Mouse (Mus musculus) embryonic facial prominence, embryonic 13.5 days (tissue): ENCODE data around the gene Gm5861. TPM values are rescaled to one million over a fixed set of nuclear protein-coding genes. Genes with fewer than 3 reads are reported as not detected.
"Not testable (repeated sequence)": the region's sequence is repeated elsewhere in the genome, so short reads cannot be mapped to it uniquely, and the experiment has no call there.

Source experiments
- ATAC-seq: fragments of 200-750 bp; cut with Nextera tagmentation; 2 replicates; pipeline ENCODE4 v1.8.0; 2017; ENCODE audit warnings: low read depth; ENCODE audit not compliant: insufficient number of reproducible peaks, insufficient read depth, low FRiP score, low TSS enrichment
- H3K27ac ChIP-seq: fragments of 300-500 bp; sonication (generic); 2 replicates; pipeline ENCODE4 v1.5.1; 2015; ENCODE audit warnings: moderate library complexity, mild to moderate bottlenecking, inconsistent platforms
- H3K27me3 ChIP-seq: fragments of 300-500 bp; sonication (generic); 2 replicates; pipeline ENCODE4 v1.6.1; 2015; ENCODE audit warnings: mild to moderate bottlenecking, inconsistent platforms
- H3K36me3 ChIP-seq: fragments of 300-500 bp; sonication (generic); 2 replicates; pipeline ENCODE4 v1.6.1; 2015; ENCODE audit warnings: mild to moderate bottlenecking, inconsistent platforms
- H3K4me1 ChIP-seq: fragments of 300-500 bp; sonication (generic); 2 replicates; pipeline ENCODE4 v1.6.1; 2015; ENCODE audit warnings: inconsistent platforms
- H3K4me2 ChIP-seq: fragments of 300-500 bp; sonication (generic); 2 replicates; pipeline ENCODE4 v1.6.1; 2015; ENCODE audit warnings: moderate library complexity, mild to moderate bottlenecking, inconsistent platforms
- H3K4me3 ChIP-seq: fragments of 300-500 bp; sonication (generic); 2 replicates; pipeline ENCODE4 v1.5.1; 2015; ENCODE audit warnings: mild to moderate bottlenecking, inconsistent platforms
- H3K9ac ChIP-seq: fragments of 300-500 bp; sonication (generic); 2 replicates; pipeline ENCODE4 v1.6.1; 2015; ENCODE audit warnings: mild to moderate bottlenecking, inconsistent platforms
- H3K9me3 ChIP-seq: fragments of 300-500 bp; sonication (generic); 2 replicates; pipeline ENCODE4 v1.6.1; 2016; ENCODE audit warnings: inconsistent platforms
- WGBS: fragments of 180-500 bp; shearing (Covaris S2); methylation state at CpG from one replicate; pipeline ENCODE4 v1.1.7; 2015; ENCODE audit warnings: mixed read lengths; 5-methylcytosine and 5-hydroxymethylcytosine counted together
- polyA plus RNA-seq: library from polyadenylated mRNA; unstranded; fragments of >200 nt; fragmentation: Nextera tagmentation; extraction: Ambion mirVana; gene quantifications from 2 replicates; pipeline ENCODE4 v1.2.1, GENCODE M21; 2015

Gene Gm5861
- not detected in 2 replicates for polyA plus RNA-seq

DNA sequence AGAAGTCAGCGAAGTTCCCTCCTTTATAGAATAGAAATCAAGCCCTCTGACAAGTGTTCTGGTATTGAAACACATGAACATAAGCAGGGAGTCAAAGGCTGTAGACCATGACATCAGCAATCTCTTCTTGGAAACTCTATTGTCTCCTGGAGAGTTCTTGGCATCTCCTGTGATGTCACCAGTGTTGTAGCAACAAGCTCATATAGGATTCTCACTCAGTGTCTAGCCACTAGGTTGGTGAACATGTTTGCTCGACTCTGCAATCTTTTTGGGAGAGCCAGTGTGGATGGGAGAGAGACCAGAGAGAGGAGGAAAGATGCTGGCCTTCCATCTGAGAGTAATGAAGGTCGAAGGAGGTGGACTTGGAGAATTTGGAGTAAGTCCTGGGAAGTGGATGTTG, at the start of gene Gm5861:
Gene Gm5861 (plus strand): TSS at position 301 of the 400 bp plus-strand sequence.
- not testable (repeated sequence) for H3K36me3 ChIP-seq, H3K4me1 ChIP-seq, H3K4me3 ChIP-seq, H3K4me2 ChIP-seq, ATAC-seq, H3K9ac ChIP-seq, H3K27ac ChIP-seq, H3K27me3 ChIP-seq, H3K9me3 ChIP-seq
- WGBS, result 61% methylated on average over 3 of the region's 3 CpGs

GRCm38 (mm10) chr5:11138031-11138430, 44.8 kb upstream of the Gm5861 start:
- not testable (repeated sequence) for H3K4me1 ChIP-seq, H3K9ac ChIP-seq, H3K27me3 ChIP-seq, H3K4me3 ChIP-seq, H3K9me3 ChIP-seq, H3K36me3 ChIP-seq, ATAC-seq, H3K27ac ChIP-seq, H3K4me2 ChIP-seq
- WGBS, result 94% methylated on average over 12 of the region's 12 CpGs

Other genes starting within 250 kb of the Gm5861 start
- gene Gm8871, start 235.3 kb upstream of the Gm5861 start, polyA plus RNA-seq, result not detected in 2 replicates
- not detected in 2 replicates for gene Gm8857, start 235.3 kb upstream of the Gm5861 start, polyA plus RNA-seq
- gene Gm8879, start 55.4 kb upstream of the Gm5861 start, polyA plus RNA-seq, result not detected in 2 replicates
- not detected in 2 replicates for gene Gm8890, start 73.0 kb downstream of the Gm5861 start, polyA plus RNA-seq
- not detected in 2 replicates for gene Speer1, start 158.4 kb downstream of the Gm5861 start, polyA plus RNA-seq
- gene Gm8897, start 233.3 kb downstream of the Gm5861 start, polyA plus RNA-seq, result not detected in 2 replicates